In genomic region chr19:57264296-57264947, GRCm38 (mm10) we compare ENCODE assay signal across 14 mouse cellular contexts. TPM values are rescaled to one million over a fixed set of nuclear protein-coding genes. Genes with fewer than 3 reads are reported as not detected.
DNase-seq lines count a peak whose midpoint lies in the region; ATAC-seq lines count a peak whose summit lies in the region.
"Had no signal": no experiment of that assay in that cellular context is flagged by ENCODE, and none has a peak within 500 bp of the region (broad histone marks: within the 10 kb centered on the region; RNA-seq: fewer than 3 reads in every experiment).

No protein-coding gene starts in this region.

- no peak overlapping the region for H3K9ac ChIP-seq in midbrain, embryonic 13.5 days (replicated peaks)
- no peak overlapping the region for H3K9ac ChIP-seq in stomach, embryonic 16.5 days (ENCODE audit: low read length)
- H3K9ac ChIP-seq: hindbrain, embryonic 14.5 days had no signal

- H3K9me3 ChIP-seq in midbrain, embryonic 13.5 days, result no peaks in the 10 kb centered on the region
- no peaks in the 10 kb centered on the region for H3K9me3 ChIP-seq in midbrain, embryonic 10.5 days (replicated peaks)
- no peaks in the 10 kb centered on the region for H3K9me3 ChIP-seq in stomach, embryonic 16.5 days (replicated peaks; ENCODE audit: control insufficient read depth, low read length)

- H3K4me1 ChIP-seq in midbrain, embryonic 13.5 days (replicated peaks), result peaks cover 13% of the 10 kb centered on the region
- peaks cover 19% of the 10 kb centered on the region for H3K4me1 ChIP-seq in midbrain, embryonic 10.5 days
- peaks cover 17% of the 10 kb centered on the region for H3K4me1 ChIP-seq in stomach, embryonic 16.5 days (ENCODE audit: control insufficient read depth, insufficient read depth, low read length)

- H3K4me3 ChIP-seq in midbrain, embryonic 13.5 days (replicated peaks), result no peak overlapping the region
- H3K4me3 ChIP-seq in midbrain, embryonic 10.5 days, result no peak overlapping the region
- H3K4me3 ChIP-seq in stomach, embryonic 16.5 days (replicated peaks; ENCODE audit: low read length), result no peak overlapping the region
- H3K4me3 ChIP-seq: left cerebral cortex, adult 2 months had no signal

- no peak overlapping the region for H3K27ac ChIP-seq in midbrain, embryonic 13.5 days
- H3K27ac ChIP-seq in midbrain, embryonic 10.5 days (replicated peaks), result no peak overlapping the region
- 0 out of 2 replicates have a peak overlapping the region, but pooled peaks have one; percentile 43 for H3K27ac ChIP-seq in stomach, embryonic 16.5 days (ENCODE audit: low read length)
- H3K27ac ChIP-seq: hindbrain, embryonic 14.5 days; left cerebral cortex, adult 2 months had no signal

- DNase-seq in heart, adult 11 months, result peak; percentile 98
- DNase-seq in heart, postnatal 36 days, result no peak
- no peak for DNase-seq in midbrain, embryonic 10.5 days (ENCODE audit: low spot score)
- DNase-seq in heart, postnatal 4 days, result peak; percentile 46
- DNase-seq in cerebellum, adult 11-12 months, result no peak
- no peak for DNase-seq in thymus, postnatal 36 days
- DNase-seq: adrenal gland, adult 8-10 months; gastrocnemius, postnatal 10 days; kidney, postnatal 25 days; thymus, postnatal 4 days had no signal

- H3K4me2 ChIP-seq in midbrain, embryonic 13.5 days (replicated peaks), result 0 out of 2 replicates have a peak overlapping the region, but pooled peaks have one; percentile 5
- 0 out of 2 replicates have a peak overlapping the region, but pooled peaks have one; percentile 23 for H3K4me2 ChIP-seq in stomach, embryonic 16.5 days (ENCODE audit: low read depth, low read length)
- H3K4me2 ChIP-seq: hindbrain, embryonic 14.5 days had no signal

- 39% methylated on average over 15 of the region's 15 CpGs for WGBS in midbrain, embryonic 13.5 days
- WGBS in midbrain, embryonic 10.5 days, result 50% methylated on average over 15 of the region's 15 CpGs
- 40% methylated on average over 15 of the region's 15 CpGs for WGBS in stomach, embryonic 16.5 days

- H3K27me3 ChIP-seq in midbrain, embryonic 13.5 days, result 0 out of 2 replicates have a peak, but pooled peaks cover 6% of the 10 kb centered on the region
- peaks cover 49% of the 10 kb centered on the region for H3K27me3 ChIP-seq in midbrain, embryonic 10.5 days (ENCODE audit: low read depth, poor library complexity, severe bottlenecking)
- H3K27me3 ChIP-seq in stomach, embryonic 16.5 days (ENCODE audit: control insufficient read depth, insufficient read depth, low read length), result no peaks in the 10 kb centered on the region

- intact Hi-C loops in heart, postnatal 36 days (cut with DNase I), result no loop called here

- no peak for ATAC-seq in midbrain, embryonic 13.5 days
- ATAC-seq in stomach, embryonic 16.5 days (ENCODE audit: insufficient read depth, low FRiP score), result no peak

- no peaks in the 10 kb centered on the region for H3K36me3 ChIP-seq in midbrain, embryonic 13.5 days
- no peaks in the 10 kb centered on the region for H3K36me3 ChIP-seq in midbrain, embryonic 10.5 days
- no peaks in the 10 kb centered on the region for H3K36me3 ChIP-seq in stomach, embryonic 16.5 days (ENCODE audit: control insufficient read depth, insufficient read depth, low read length)

RNA-seq across cellular contexts. Expression of gene Ablim1, which starts 50.3 kb away (rescaled TPM):
- total RNA-seq in heart, postnatal 36 days (2021), result 100 to 1,000 TPM; 423 to 468 TPM
- polyA plus RNA-seq in midbrain, embryonic 13.5 days (2015; fragmentation: Nextera tagmentation; extraction: Ambion mirVana), result 31.3 and 34.4 TPM in 2 replicates
- 17.8 and 22.2 TPM in 2 replicates for polyA plus RNA-seq in midbrain, embryonic 10.5 days (2016; fragmentation: Nextera tagmentation; extraction: Ambion mirVana)
- 100 to 1,000 TPM; 312 to 353 TPM for total RNA-seq in heart, postnatal 4 days (2021)
- 66.5 and 85.4 TPM in 2 replicates for polyA plus RNA-seq in stomach, embryonic 16.5 days (2015; fragmentation: Nextera tagmentation; extraction: Ambion mirVana)

Comparison
In these comparisons a context has a peak if more than half of its experiments do, and no peak if none do; other contexts are left out.
1. DNase-seq: peak in heart, adult 11 months (single experiment) and heart, postnatal 4 days (single experiment); none in heart, postnatal 36 days (0 of 2), midbrain, embryonic 10.5 days (single experiment), cerebellum, adult 11-12 months (single experiment) and thymus, postnatal 36 days (0 of 2).